Mouse (Mus musculus) kidney, postnatal 0 days (tissue): ENCODE data around the gene Camkk1. TPM values are rescaled to one million over a fixed set of nuclear protein-coding genes. Genes with fewer than 3 reads are reported as not detected.

Source experiments
- ATAC-seq: fragments of 200-750 bp; cut with Nextera tagmentation; replicated peaks from 2 replicates; pipeline ENCODE4 v1.8.0; 2017; ENCODE audit warnings: low read depth, moderate number of reproducible peaks, moderate TSS enrichment, moderate library complexity; ENCODE audit not compliant: low FRiP score
- DNase-seq: peaks from one replicate; pipeline ENCODE4 v3.0.0-alpha.2; 2016; ENCODE audit warnings: low spot score
- H3K27ac ChIP-seq: fragments of 300-500 bp; sonication (generic); 2 replicates; pipeline ENCODE4 v1.5.1; 2014; ENCODE audit warnings: mild to moderate bottlenecking
- H3K27me3 ChIP-seq: fragments of 300-500 bp; sonication (generic); 2 replicates; pipeline ENCODE4 v1.6.1; 2014; ENCODE audit warnings: low read length, mixed read lengths; ENCODE audit not compliant: insufficient read depth
- H3K36me3 ChIP-seq: fragments of 300-500 bp; sonication (generic); 2 replicates; pipeline ENCODE4 v1.6.1; 2014; ENCODE audit warnings: low read length, mixed read lengths; ENCODE audit not compliant: insufficient read depth
- H3K4me1 ChIP-seq: fragments of 300-500 bp; sonication (generic); replicated peaks from 2 replicates; pipeline ENCODE4 v1.6.1; 2014; ENCODE audit warnings: antibody characterized with exemption, low read length, mixed read lengths; ENCODE audit not compliant: insufficient read depth
- H3K4me2 ChIP-seq: fragments of 300-500 bp; sonication (generic); 2 replicates; pipeline ENCODE4 v1.6.1; 2014; ENCODE audit warnings: mild to moderate bottlenecking, low read length, moderate library complexity, mixed read lengths
- H3K4me3 ChIP-seq: fragments of 300-500 bp; sonication (generic); replicated peaks from 2 replicates; pipeline ENCODE4 v1.5.1; 2014; ENCODE audit warnings: low read depth, low read length
- H3K9ac ChIP-seq: fragments of 300-500 bp; sonication (generic); 2 replicates; pipeline ENCODE4 v1.6.1; 2014; ENCODE audit warnings: low read depth, low read length
- H3K9me3 ChIP-seq: fragments of 300-500 bp; sonication (generic); replicated peaks from 2 replicates; pipeline ENCODE4 v1.6.1; 2016; ENCODE audit warnings: low read length, inconsistent platforms, mixed read lengths
- CTCF ChIP-seq: IDR thresholded peaks from 2 replicates; pipeline ENCODE4 v1.5.1; 2016; ENCODE audit warnings: antibody characterized with exemption, low read depth, mild to moderate bottlenecking, moderate library complexity
- WGBS: fragments of 180-500 bp; shearing (Covaris S2); extraction: QIAGEN DNeasy Blood & Tissue Kit; methylation state at CpG from one replicate; pipeline ENCODE4 v1.1.7; 2014; 5-methylcytosine and 5-hydroxymethylcytosine counted together
- polyA plus RNA-seq: library from polyadenylated mRNA; unstranded; fragments of >200 nt; fragmentation: Nextera tagmentation; extraction: Ambion mirVana; gene quantifications from 2 replicates; pipeline ENCODE4 v1.2.1, GENCODE M21; 2015

Camkk1 gene
- polyA plus RNA-seq, 1 experiment from 2014 or later = 4.3 TPM

DNA sequence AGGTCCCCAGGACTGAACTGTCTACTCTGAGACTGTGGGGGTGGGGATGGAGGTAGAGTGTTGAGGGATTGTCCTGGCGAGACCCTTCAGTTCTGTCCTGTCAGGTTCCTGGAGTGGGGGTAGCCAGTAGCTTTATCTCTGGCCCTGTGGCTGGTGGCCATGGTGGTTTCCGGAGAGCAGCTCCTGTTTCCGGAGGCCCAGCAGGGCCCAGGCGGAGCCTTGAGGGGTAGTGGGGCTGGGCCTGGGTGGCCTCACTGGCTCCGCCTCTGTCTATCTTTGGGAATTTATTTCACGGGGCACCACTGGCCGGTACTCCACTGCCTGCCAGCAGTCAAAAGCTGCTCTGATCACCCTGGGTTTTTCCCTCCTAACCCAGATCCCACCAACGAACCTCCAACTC, 20.0 kb upstream of the Camkk1 start, which contains the start of gene P2rx1:
Gene P2rx1, plus strand, starts transcription at position 333 of the 400 bp plus-strand sequence.
- no peak within 1 kb of the TSS for H3K27ac ChIP-seq
- no peaks in the 10 kb centered on the region for H3K9me3 ChIP-seq
- peak; percentile 40 for DNase-seq
- no peak within 1 kb of the TSS for H3K4me3 ChIP-seq
- H3K4me2 ChIP-seq = no peak within 1 kb of the TSS
- 32% methylated on average over 8 of the region's 8 CpGs for WGBS
- H3K4me1 ChIP-seq = peaks cover 16% of the 10 kb centered on the region
- no peak for TF ChIP-seq CTCF
- H3K36me3 ChIP-seq = no peaks in the 10 kb centered on the region
- no peak within 1 kb of the TSS for H3K9ac ChIP-seq
- no peaks in the 10 kb centered on the region for H3K27me3 ChIP-seq
- no peak for ATAC-seq

DNA sequence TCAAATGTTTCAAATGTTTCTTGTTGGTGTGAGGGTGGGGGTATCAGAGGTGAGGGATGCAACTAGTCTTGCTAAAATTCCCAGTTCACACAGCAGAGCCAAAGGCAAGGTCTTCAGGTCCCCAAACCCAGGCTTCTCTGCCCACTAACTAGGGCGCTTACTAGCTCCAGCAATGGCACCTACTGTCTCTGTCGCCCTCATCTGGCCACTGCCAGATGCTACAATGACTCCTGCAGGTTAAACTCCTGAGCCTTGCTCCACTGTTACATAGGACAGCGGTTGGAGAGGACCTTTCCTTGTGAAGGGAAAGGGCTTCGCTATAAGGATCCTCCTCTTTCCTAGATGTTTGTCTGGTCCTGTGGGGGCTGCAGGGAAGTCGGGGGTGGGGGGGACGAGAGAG, 17.8 kb upstream of the Camkk1 start:
- no peaks in the 10 kb centered on the region for H3K36me3 ChIP-seq
- no peaks in the 10 kb centered on the region for H3K9me3 ChIP-seq
- DNase-seq (peak; percentile 90), ATAC-seq (peak; percentile 59)
- H3K9ac ChIP-seq = no peak overlapping the region
- H3K27ac ChIP-seq = no peak overlapping the region
- H3K4me1 ChIP-seq = peaks cover 16% of the 10 kb centered on the region
- peak; percentile 94 for TF ChIP-seq CTCF
- H3K27me3 ChIP-seq = no peaks in the 10 kb centered on the region
- 12% methylated on average over 6 of the region's 6 CpGs for WGBS
- no peak overlapping the region for H3K4me3 ChIP-seq
- H3K4me2 ChIP-seq = no peak overlapping the region

GRCm38 (mm10) chr11:73006377-73006776, 12.4 kb upstream of the Camkk1 start:
- 2% methylated on average over 2 of the region's 2 CpGs for WGBS
- Histone ChIP-seq H3K9ac (no peak overlapping the region), H3K4me3 (no peak overlapping the region), H3K9me3 (no peaks in the 10 kb centered on the region), H3K27ac (no peak overlapping the region), H3K27me3 (no peaks in the 10 kb centered on the region), H3K4me1 (no peaks in the 10 kb centered on the region), H3K36me3 (no peaks in the 10 kb centered on the region), H3K4me2 (no peak overlapping the region)
- peak; percentile 92 for TF ChIP-seq CTCF
- ATAC-seq (no peak), DNase-seq (peak; percentile 93)

GRCm38 (mm10) chr11:73007113-73007512, 11.7 kb upstream of the Camkk1 start:
- ATAC-seq (no peak), DNase-seq (no peak)
- no peaks in the 10 kb centered on the region for H3K36me3 ChIP-seq
- H3K9ac ChIP-seq = no peak overlapping the region
- no peaks in the 10 kb centered on the region for H3K9me3 ChIP-seq
- TF ChIP-seq CTCF = no peak
- WGBS = 78% methylated on average over 3 of the region's 3 CpGs
- H3K4me1 ChIP-seq = no peaks in the 10 kb centered on the region
- no peak overlapping the region for H3K4me3 ChIP-seq
- no peak overlapping the region for H3K27ac ChIP-seq
- H3K27me3 ChIP-seq = no peaks in the 10 kb centered on the region
- no peak overlapping the region for H3K4me2 ChIP-seq

GRCm38 (mm10) chr11:73007698-73008481, 10.9 kb upstream of the Camkk1 start:
- Histone ChIP-seq H3K27me3 (no peaks in the 10 kb centered on the region), H3K9me3 (no peaks in the 10 kb centered on the region), H3K36me3 (no peaks in the 10 kb centered on the region), H3K4me1 (no peaks in the 10 kb centered on the region), H3K9ac (no peak overlapping the region), H3K27ac (no peak overlapping the region), H3K4me2 (no peak overlapping the region), H3K4me3 (no peak overlapping the region)
- DNase-seq (peak; percentile 84), ATAC-seq (no peak)
- WGBS = 57% methylated on average over 11 of the region's 11 CpGs
- peak; percentile 89 for TF ChIP-seq CTCF

DNA sequence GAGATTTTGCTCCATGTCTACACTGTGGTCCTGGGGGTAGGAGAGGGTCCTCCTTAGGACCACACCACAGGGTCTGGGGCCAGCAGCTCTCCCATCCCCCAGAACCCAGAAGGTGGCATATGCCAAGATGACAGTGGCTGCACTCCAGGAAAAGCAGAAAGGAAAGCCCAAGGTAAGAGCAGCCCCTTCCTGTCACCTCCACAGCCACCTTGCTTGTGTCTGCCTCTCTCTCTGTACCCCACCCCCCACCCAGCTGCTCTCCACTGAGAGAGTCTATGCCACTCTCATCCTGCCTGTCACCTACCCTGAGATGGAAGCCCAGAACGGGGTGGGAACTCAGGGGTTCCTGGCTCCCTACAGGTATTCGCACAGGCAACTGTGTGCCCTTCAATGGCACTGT, 10.0 kb upstream of the Camkk1 start:
- no peak for DNase-seq
- Histone ChIP-seq H3K27me3 (no peaks in the 10 kb centered on the region), H3K4me1 (no peaks in the 10 kb centered on the region), H3K36me3 (no peaks in the 10 kb centered on the region), H3K4me3 (no peak overlapping the region), H3K9me3 (no peaks in the 10 kb centered on the region), H3K27ac (no peak overlapping the region), H3K9ac (no peak overlapping the region), H3K4me2 (no peak overlapping the region)
- no peak for ATAC-seq
- no peak for TF ChIP-seq CTCF
- 63% methylated on average over 2 of the region's 2 CpGs for WGBS
